Mouse (Mus musculus): ENCODE data around the gene Lcn10.

DNA sequence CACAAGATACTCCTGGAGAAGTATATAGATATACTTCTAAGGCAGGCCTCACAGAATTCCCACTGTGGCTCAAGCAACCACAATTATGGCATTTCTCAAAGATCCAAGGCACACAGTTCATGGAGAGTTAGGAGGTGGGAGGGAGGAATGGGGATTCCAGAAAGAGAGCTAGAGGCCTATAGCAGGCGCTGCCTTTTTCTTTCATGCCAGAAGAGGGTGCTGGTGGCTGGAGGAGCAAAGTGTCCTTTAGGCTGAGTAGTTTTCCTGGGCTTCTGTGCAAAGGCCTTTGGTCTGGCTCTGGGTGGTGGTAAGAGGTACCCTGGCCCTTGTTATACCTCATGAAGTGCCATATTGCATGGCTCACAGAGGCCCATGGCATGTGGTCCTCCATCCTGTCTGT is 48.5 kb upstream of the Lcn10 start:
- TF ChIP-seq EP300 (IDR thresholded peaks at IDR 0.05; ENCODE audit: low read depth) = no peak
- peak; percentile 42 for TF ChIP-seq CTCF (IDR thresholded peaks at IDR 0.05; ENCODE audit: low read depth)

Measured in liver, postnatal 0 days (tissue).